Mouse (Mus musculus): ENCODE data around the gene Efnb2.

GRCm38 (mm10) chr8:8674864-8675263 lies 13.8 kb upstream of the Efnb2 start:
- TF ChIP-seq CTCF (IDR thresholded peaks at IDR 0.05; ENCODE audit: borderline replicate concordance, extremely low read depth, insufficient read depth, insufficient read length) (no peak), POLR2A (IDR thresholded peaks at IDR 0.05; ENCODE audit: borderline replicate concordance, extremely low read depth, insufficient read depth, insufficient read length, poor library complexity, severe bottlenecking) (no peak)

Measured in brain, embryonic 14.5 days (tissue).